8 mouse cellular contexts compared by ENCODE assay signal in the genomic region with DNA sequence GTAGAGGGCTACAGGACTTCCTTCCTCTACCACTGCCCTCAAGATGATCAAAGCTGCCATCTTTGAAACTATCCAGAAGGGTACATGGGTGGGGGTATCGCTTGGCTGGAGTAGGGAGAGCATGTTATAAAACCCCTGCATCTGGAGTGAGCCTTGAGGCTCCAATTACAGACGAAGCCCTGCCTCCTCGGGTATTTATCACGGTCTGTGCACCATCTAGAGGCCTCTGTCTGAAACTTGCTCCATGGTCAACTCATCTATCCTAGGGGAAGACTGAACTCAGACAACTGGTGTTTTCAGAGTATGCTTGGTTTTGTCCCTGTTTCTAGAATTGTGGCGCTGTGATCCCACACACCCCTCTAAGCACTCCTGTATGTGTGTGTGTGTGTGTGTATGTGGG. TPM values are rescaled to one million over a fixed set of nuclear protein-coding genes. Genes with fewer than 3 reads are reported as not detected.
A peak's percentile ranks its signal among the peaks of the same experiment; 100 is the strongest.
DNase-seq lines count a peak whose midpoint lies in the region; ATAC-seq lines count a peak whose summit lies in the region.
"Had no signal": no experiment of that assay in that cellular context is flagged by ENCODE, and none has a peak within 500 bp of the region (broad histone marks: within the 10 kb centered on the region; RNA-seq: fewer than 3 reads in every experiment).

No protein-coding gene starts in this region.

- WGBS in midbrain, embryonic 12.5 days, result 58% methylated on average over 5 of the region's 5 CpGs
- WGBS in midbrain, embryonic 11.5 days, result 59% methylated on average over 5 of the region's 5 CpGs
- 42% methylated on average over 5 of the region's 5 CpGs for WGBS in embryonic facial prominence, embryonic 11.5 days
- 54% methylated on average over 5 of the region's 5 CpGs for WGBS in hindbrain, embryonic 13.5 days
- WGBS in limb, embryonic 11.5 days, result 26% methylated on average over 5 of the region's 5 CpGs

- 0 out of 2 replicates have a peak, but pooled peaks have one; percentile 44 for ATAC-seq in midbrain, embryonic 12.5 days (ENCODE audit: low FRiP score, low read depth)
- ATAC-seq in midbrain, embryonic 11.5 days (ENCODE audit: low FRiP score), result no peak
- ATAC-seq in embryonic facial prominence, embryonic 11.5 days (replicated peaks; ENCODE audit: insufficient number of reproducible peaks, low FRiP score, low TSS enrichment, low read depth), result peak; percentile 69; the same call in 1 of the 2 replicates
- peak; percentile 64 for ATAC-seq in hindbrain, embryonic 13.5 days (ENCODE audit: low FRiP score)
- ATAC-seq in limb, embryonic 11.5 days (ENCODE audit: insufficient number of reproducible peaks, low FRiP score, low TSS enrichment, low read depth), result peak; percentile 74

- DNase-seq in midbrain, embryonic 11.5 days (ENCODE audit: low spot score, missing footprints), result no peak
- peak; percentile 76 for DNase-seq in embryonic facial prominence, embryonic 11.5 days (ENCODE audit: low spot score)
- peak; percentile 60 for DNase-seq in limb, embryonic 11.5 days (ENCODE audit: low spot score)
- DNase-seq in right cerebral cortex, adult 2 months (ENCODE audit: low spot score in 2 of 2), result peak; percentile 42 to 53
- DNase-seq in gastrocnemius, postnatal 14 days, result no peak

- no peak overlapping the region for H3K4me3 ChIP-seq in midbrain, embryonic 12.5 days
- H3K4me3 ChIP-seq in midbrain, embryonic 11.5 days (ENCODE audit: low read depth, low read length), result no peak overlapping the region
- no peak overlapping the region for H3K4me3 ChIP-seq in embryonic facial prominence, embryonic 11.5 days (ENCODE audit: low read depth, low read length)
- no peak overlapping the region for H3K4me3 ChIP-seq in hindbrain, embryonic 13.5 days
- H3K4me3 ChIP-seq in limb, embryonic 11.5 days (ENCODE audit: low read depth, low read length), result no peak overlapping the region
- H3K4me3 ChIP-seq: erythroblast, embryonic 14.5 days had no signal

- H3K4me2 ChIP-seq in midbrain, embryonic 12.5 days (replicated peaks), result no peak overlapping the region
- no peak overlapping the region for H3K4me2 ChIP-seq in midbrain, embryonic 11.5 days
- H3K4me2 ChIP-seq in embryonic facial prominence, embryonic 11.5 days (ENCODE audit: low read depth, low read length), result no peak overlapping the region
- H3K4me2 ChIP-seq in hindbrain, embryonic 13.5 days, result no peak overlapping the region
- H3K4me2 ChIP-seq in limb, embryonic 11.5 days (ENCODE audit: low read depth, severe bottlenecking), result no peak overlapping the region

- H3K9me3 ChIP-seq in midbrain, embryonic 12.5 days, result no peaks in the 10 kb centered on the region
- H3K9me3 ChIP-seq in midbrain, embryonic 11.5 days (ENCODE audit: control insufficient read depth, low read length), result no peaks in the 10 kb centered on the region
- no peaks in the 10 kb centered on the region for H3K9me3 ChIP-seq in embryonic facial prominence, embryonic 11.5 days (replicated peaks; ENCODE audit: control insufficient read depth, low read length)
- H3K9me3 ChIP-seq in hindbrain, embryonic 13.5 days, result no peaks in the 10 kb centered on the region
- no peaks in the 10 kb centered on the region for H3K9me3 ChIP-seq in limb, embryonic 11.5 days (ENCODE audit: control insufficient read depth, low read length)

- no peaks in the 10 kb centered on the region for H3K36me3 ChIP-seq in midbrain, embryonic 12.5 days
- H3K36me3 ChIP-seq in midbrain, embryonic 11.5 days (ENCODE audit: control insufficient read depth, insufficient read depth, low read length), result no peaks in the 10 kb centered on the region
- H3K36me3 ChIP-seq in embryonic facial prominence, embryonic 11.5 days (replicated peaks; ENCODE audit: control insufficient read depth, insufficient read depth, low read depth, low read length), result no peaks in the 10 kb centered on the region
- no peaks in the 10 kb centered on the region for H3K36me3 ChIP-seq in hindbrain, embryonic 13.5 days
- H3K36me3 ChIP-seq in limb, embryonic 11.5 days (ENCODE audit: control insufficient read depth, insufficient read depth, low read length), result no peaks in the 10 kb centered on the region

- no peaks in the 10 kb centered on the region for H3K4me1 ChIP-seq in midbrain, embryonic 12.5 days
- H3K4me1 ChIP-seq in midbrain, embryonic 11.5 days (ENCODE audit: control insufficient read depth, insufficient read depth, low read length), result no peaks in the 10 kb centered on the region
- H3K4me1 ChIP-seq in embryonic facial prominence, embryonic 11.5 days (ENCODE audit: control insufficient read depth, insufficient read depth, low read length), result no peaks in the 10 kb centered on the region; the same call in 1 of the 2 replicates
- H3K4me1 ChIP-seq in hindbrain, embryonic 13.5 days (replicated peaks), result 0 out of 2 replicates have a peak, but pooled peaks cover 3% of the 10 kb centered on the region
- H3K4me1 ChIP-seq in limb, embryonic 11.5 days (ENCODE audit: control insufficient read depth, insufficient read depth, low read length), result peaks cover 5% of the 10 kb centered on the region; the same call in 1 of the 2 replicates

- intact Hi-C loops in gastrocnemius, postnatal 14 days (cut with DNase I; ENCODE audit: low total_unique reads), result no loop called here

- H3K27me3 ChIP-seq in midbrain, embryonic 12.5 days, result no peaks in the 10 kb centered on the region
- no peaks in the 10 kb centered on the region for H3K27me3 ChIP-seq in midbrain, embryonic 11.5 days (ENCODE audit: control insufficient read depth, insufficient read depth, low read length)
- H3K27me3 ChIP-seq in embryonic facial prominence, embryonic 11.5 days (ENCODE audit: control insufficient read depth, insufficient read depth, low read length), result no peaks in the 10 kb centered on the region
- no peaks in the 10 kb centered on the region for H3K27me3 ChIP-seq in hindbrain, embryonic 13.5 days
- H3K27me3 ChIP-seq in limb, embryonic 11.5 days (ENCODE audit: control insufficient read depth, insufficient read depth, low read length), result no peaks in the 10 kb centered on the region

- H3K9ac ChIP-seq in midbrain, embryonic 12.5 days (replicated peaks), result no peak overlapping the region
- no peak overlapping the region for H3K9ac ChIP-seq in midbrain, embryonic 11.5 days (ENCODE audit: low read length)
- no peak overlapping the region for H3K9ac ChIP-seq in embryonic facial prominence, embryonic 11.5 days (replicated peaks; ENCODE audit: low read length)
- no peak overlapping the region for H3K9ac ChIP-seq in hindbrain, embryonic 13.5 days
- H3K9ac ChIP-seq in limb, embryonic 11.5 days (ENCODE audit: low read length), result no peak overlapping the region

- H3K27ac ChIP-seq in midbrain, embryonic 12.5 days (replicated peaks), result no peak overlapping the region
- no peak overlapping the region for H3K27ac ChIP-seq in midbrain, embryonic 11.5 days (ENCODE audit: low read depth, low read length)
- H3K27ac ChIP-seq in embryonic facial prominence, embryonic 11.5 days (replicated peaks; ENCODE audit: low read depth, low read length), result no peak overlapping the region
- no peak overlapping the region for H3K27ac ChIP-seq in hindbrain, embryonic 13.5 days
- H3K27ac ChIP-seq in limb, embryonic 11.5 days (replicated peaks; ENCODE audit: low read depth, low read length), result no peak overlapping the region

RNA-seq across cellular contexts. Expression of a gene that starts 59.7 kb away (rescaled TPM):
- polyA plus RNA-seq in midbrain, embryonic 12.5 days (2016; fragmentation: Nextera tagmentation; extraction: Ambion mirVana), result 0.73 and 0.80 TPM in 2 replicates
- polyA plus RNA-seq in midbrain, embryonic 11.5 days (2014; fragmentation: Nextera tagmentation; extraction: Ambion mirVana), result 0.42 TPM in 1 of 2 replicates, not detected in the other
- polyA plus RNA-seq in embryonic facial prominence, embryonic 11.5 days (2014; fragmentation: Nextera tagmentation; extraction: Ambion mirVana), result 9.9 and 15.4 TPM in 2 replicates
- 1.6 TPM in 1 of 2 replicates, not detected in the other for polyA plus RNA-seq in hindbrain, embryonic 13.5 days (2015; fragmentation: Nextera tagmentation; extraction: Ambion mirVana)
- polyA plus RNA-seq in limb, embryonic 11.5 days (2014; fragmentation: Nextera tagmentation; extraction: Ambion mirVana), result 0.98 and 1.0 TPM in 2 replicates
- not detected for total RNA-seq in gastrocnemius, postnatal 14 days (2021)
- polyA plus RNA-seq: erythroblast, embryonic 14.5 days had no signal

Comparison
In these comparisons a context has a peak if more than half of its experiments do, and no peak if none do; other contexts are left out.
1. DNase-seq: peak in embryonic facial prominence, embryonic 11.5 days (single experiment), limb, embryonic 11.5 days (single experiment) and right cerebral cortex, adult 2 months (2 of 2); none in midbrain, embryonic 11.5 days (single experiment) and gastrocnemius, postnatal 14 days (single experiment).